Mouse (Mus musculus): ENCODE data around the gene Reps2. TPM values are rescaled to one million over a fixed set of nuclear protein-coding genes. Genes with fewer than 3 reads are reported as not detected.

The Reps2 gene
- polyA plus RNA-seq (2012; fragmentation: generic; extraction: Trizol), result 0.05 TPM
- long read RNA-seq, experiment 1, result 0 reads
- long read RNA-seq, experiment 2, result 0 reads

DNA sequence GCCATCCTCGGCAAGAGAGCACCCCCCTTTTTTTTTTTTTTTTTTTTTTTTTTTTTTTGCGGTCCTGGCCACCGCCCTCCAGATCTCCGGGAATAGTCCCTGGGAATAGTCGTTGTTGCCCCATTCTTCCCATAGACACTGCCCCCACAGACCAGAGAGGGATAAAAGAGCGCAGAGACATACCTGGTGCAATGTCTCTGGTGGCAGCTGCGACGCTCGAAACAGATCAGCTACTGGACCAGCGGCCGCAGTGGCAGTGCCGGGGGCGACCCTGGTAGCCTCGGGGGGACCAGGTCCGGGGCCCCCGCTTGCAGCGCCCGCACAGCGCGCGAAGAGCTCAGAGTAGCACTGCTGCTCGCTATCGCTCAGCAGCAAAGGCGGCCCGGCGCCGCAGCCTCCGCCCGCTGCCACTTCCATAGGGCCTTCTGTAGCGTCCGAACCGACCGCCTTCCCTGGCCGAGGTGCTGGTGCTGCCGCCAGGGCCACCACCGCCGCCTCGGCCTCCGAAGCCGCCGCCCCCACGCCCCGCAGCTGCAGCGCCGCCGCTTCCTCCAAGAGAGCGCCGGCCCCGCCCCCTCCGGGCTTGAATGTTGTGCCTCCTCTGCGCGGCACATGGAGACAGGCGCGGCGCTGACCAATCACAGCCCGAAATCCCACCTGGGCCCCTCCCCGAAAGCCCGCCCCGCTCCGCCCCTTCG is at the start of gene Reps2:
TSS of gene Reps2 (minus strand) at position 559 of the 698 bp plus-strand sequence.
- H3K79me2 ChIP-seq (ENCODE audit: control insufficient read depth, insufficient read depth), result no peaks in the 10 kb centered on the region
- no peak within 1 kb of the TSS for H3K4me3 ChIP-seq (ENCODE audit: insufficient read depth, poor library complexity, severe bottlenecking)
- H3K79me3 ChIP-seq (ENCODE audit: low read depth), result no peaks in the 10 kb centered on the region
- no peak within 1 kb of the TSS for H3ac ChIP-seq (ENCODE audit: control insufficient read depth, insufficient read length, low read depth)
- no peaks in the 10 kb centered on the region for H3K27me3 ChIP-seq (ENCODE audit: control insufficient read depth, insufficient read depth, insufficient read length)
- TF ChIP-seq FOSL1 (IDR thresholded peaks at IDR 0.05; ENCODE audit: insufficient read depth, low read length, poor library complexity, severe bottlenecking) (no peak), MAX (IDR thresholded peaks at IDR 0.05) (no peak), MYOG (IDR thresholded peaks at IDR 0.05; ENCODE audit: control insufficient read depth, extremely low read depth, insufficient read length) (no peak), CEBPB (IDR thresholded peaks at IDR 0.05; ENCODE audit: low read depth) (no peak), USF1 (IDR thresholded peaks at IDR 0.05; ENCODE audit: low read depth) (no peak), MYOD1 (IDR thresholded peaks at IDR 0.05; ENCODE audit: control insufficient read depth, insufficient read length, low read depth) (no peak), CTCF (IDR thresholded peaks at IDR 0.05; ENCODE audit: control insufficient read depth, insufficient read depth, insufficient read length) (no peak)
- no peaks in the 10 kb centered on the region for H3K36me3 ChIP-seq (ENCODE audit: control insufficient read depth, insufficient read depth)

DNA sequence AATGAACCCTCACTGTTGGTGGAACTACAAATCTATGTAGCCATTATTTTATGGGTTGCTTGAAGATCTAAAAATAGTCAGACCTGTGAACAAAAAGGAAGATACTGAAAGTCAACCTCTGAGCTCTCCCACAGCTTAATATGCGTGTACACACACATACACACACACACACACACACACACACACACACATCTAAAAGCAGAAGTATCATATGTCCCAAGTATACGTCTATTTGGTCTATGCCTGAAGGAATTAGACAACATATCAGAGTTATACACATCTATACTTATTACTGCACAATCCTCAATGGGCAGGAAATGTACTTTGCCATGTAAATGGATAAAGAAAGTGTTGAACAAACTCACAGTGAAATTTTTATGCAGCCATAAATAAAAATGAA is 47.8 kb upstream of the Reps2 start:
- no peaks in the 10 kb centered on the region for H3K79me2 ChIP-seq (ENCODE audit: control insufficient read depth, insufficient read depth)
- no peak for TF ChIP-seq MYOD1 (IDR thresholded peaks at IDR 0.05; ENCODE audit: control insufficient read depth, insufficient read length, low read depth)
- no peak for TF ChIP-seq MYOG (IDR thresholded peaks at IDR 0.05; ENCODE audit: control insufficient read depth, extremely low read depth, insufficient read length)
- no peak for TF ChIP-seq CEBPB (IDR thresholded peaks at IDR 0.05; ENCODE audit: low read depth)
- no peak for TF ChIP-seq FOSL1 (IDR thresholded peaks at IDR 0.05; ENCODE audit: insufficient read depth, low read length, poor library complexity, severe bottlenecking)
- TF ChIP-seq MAX (IDR thresholded peaks at IDR 0.05), result no peak
- no peak for TF ChIP-seq USF1 (IDR thresholded peaks at IDR 0.05; ENCODE audit: low read depth)
- no peak for TF ChIP-seq CTCF (IDR thresholded peaks at IDR 0.05; ENCODE audit: control insufficient read depth, insufficient read depth, insufficient read length)
- no peak overlapping the region for H3ac ChIP-seq (ENCODE audit: control insufficient read depth, insufficient read length, low read depth)
- no peaks in the 10 kb centered on the region for H3K79me3 ChIP-seq (ENCODE audit: low read depth)
- H3K36me3 ChIP-seq (ENCODE audit: control insufficient read depth, insufficient read depth), result no peaks in the 10 kb centered on the region
- no peaks in the 10 kb centered on the region for H3K27me3 ChIP-seq (ENCODE audit: control insufficient read depth, insufficient read depth, insufficient read length)
- H3K4me3 ChIP-seq (ENCODE audit: insufficient read depth, poor library complexity, severe bottlenecking), result no peak overlapping the region

DNA sequence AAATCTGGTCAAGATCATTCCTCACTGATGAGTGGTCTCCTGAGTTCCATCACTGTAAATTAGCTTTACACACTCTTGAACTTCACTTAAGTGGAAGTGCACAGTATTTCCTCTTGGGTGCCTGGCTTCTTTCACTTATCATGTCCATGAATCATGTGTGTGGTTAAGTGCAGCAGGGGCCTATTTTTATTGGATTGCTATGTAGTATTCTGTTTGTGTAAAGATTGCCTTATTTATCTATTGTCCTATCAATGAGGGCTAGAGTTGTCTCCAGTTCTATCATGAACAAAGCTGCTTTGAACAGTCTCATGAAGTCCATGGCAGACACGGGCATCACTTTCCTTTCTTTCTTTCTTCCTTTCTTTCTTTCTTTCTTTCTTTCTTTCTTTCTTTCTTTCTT is 41.9 kb upstream of the Reps2 start:
- TF ChIP-seq FOSL1 (IDR thresholded peaks at IDR 0.05; ENCODE audit: insufficient read depth, low read length, poor library complexity, severe bottlenecking) (no peak), USF1 (IDR thresholded peaks at IDR 0.05; ENCODE audit: low read depth) (no peak), MAX (IDR thresholded peaks at IDR 0.05) (no peak), MYOD1 (IDR thresholded peaks at IDR 0.05; ENCODE audit: control insufficient read depth, insufficient read length, low read depth) (no peak), CEBPB (IDR thresholded peaks at IDR 0.05; ENCODE audit: low read depth) (no peak), MYOG (IDR thresholded peaks at IDR 0.05; ENCODE audit: control insufficient read depth, extremely low read depth, insufficient read length) (no peak), CTCF (IDR thresholded peaks at IDR 0.05; ENCODE audit: control insufficient read depth, insufficient read depth, insufficient read length) (no peak)
- H3K27me3 ChIP-seq (ENCODE audit: control insufficient read depth, insufficient read depth, insufficient read length), result no peaks in the 10 kb centered on the region
- no peak overlapping the region for H3ac ChIP-seq (ENCODE audit: control insufficient read depth, insufficient read length, low read depth)
- H3K79me2 ChIP-seq (ENCODE audit: control insufficient read depth, insufficient read depth), result no peaks in the 10 kb centered on the region
- no peaks in the 10 kb centered on the region for H3K79me3 ChIP-seq (ENCODE audit: low read depth)
- no peak overlapping the region for H3K4me3 ChIP-seq (ENCODE audit: insufficient read depth, poor library complexity, severe bottlenecking)
- H3K36me3 ChIP-seq (ENCODE audit: control insufficient read depth, insufficient read depth), result no peaks in the 10 kb centered on the region

DNA sequence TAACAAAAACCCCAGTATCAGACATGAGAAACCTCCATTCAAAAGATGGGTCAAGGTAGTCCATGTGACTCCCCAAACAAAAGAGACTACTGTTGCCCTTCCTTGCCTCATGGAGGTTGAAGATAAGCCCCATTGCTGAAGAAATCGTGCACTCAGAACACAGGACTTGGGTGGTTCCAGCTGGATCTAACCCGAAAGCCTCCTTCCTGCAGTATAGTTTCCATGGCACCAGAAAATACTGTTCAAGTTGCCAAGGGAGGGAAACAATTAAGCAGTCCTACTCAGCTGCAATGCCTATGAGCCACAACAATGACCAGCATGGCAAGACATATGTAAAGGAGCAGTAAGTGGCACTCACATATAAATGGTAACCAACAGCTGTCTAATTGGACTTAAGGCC is 36.1 kb upstream of the Reps2 start:
- no peak overlapping the region for H3ac ChIP-seq (ENCODE audit: control insufficient read depth, insufficient read length, low read depth)
- H3K4me3 ChIP-seq (ENCODE audit: insufficient read depth, poor library complexity, severe bottlenecking), result no peak overlapping the region
- no peaks in the 10 kb centered on the region for H3K27me3 ChIP-seq (ENCODE audit: control insufficient read depth, insufficient read depth, insufficient read length)
- TF ChIP-seq MAX (IDR thresholded peaks at IDR 0.05) (no peak), USF1 (IDR thresholded peaks at IDR 0.05; ENCODE audit: low read depth) (no peak), CTCF (IDR thresholded peaks at IDR 0.05; ENCODE audit: control insufficient read depth, insufficient read depth, insufficient read length) (no peak), MYOD1 (IDR thresholded peaks at IDR 0.05; ENCODE audit: control insufficient read depth, insufficient read length, low read depth) (no peak), FOSL1 (IDR thresholded peaks at IDR 0.05; ENCODE audit: insufficient read depth, low read length, poor library complexity, severe bottlenecking) (no peak), MYOG (IDR thresholded peaks at IDR 0.05; ENCODE audit: control insufficient read depth, extremely low read depth, insufficient read length) (no peak), CEBPB (IDR thresholded peaks at IDR 0.05; ENCODE audit: low read depth) (no peak)
- H3K36me3 ChIP-seq (ENCODE audit: control insufficient read depth, insufficient read depth), result no peaks in the 10 kb centered on the region
- no peaks in the 10 kb centered on the region for H3K79me2 ChIP-seq (ENCODE audit: control insufficient read depth, insufficient read depth)
- no peaks in the 10 kb centered on the region for H3K79me3 ChIP-seq (ENCODE audit: low read depth)

DNA sequence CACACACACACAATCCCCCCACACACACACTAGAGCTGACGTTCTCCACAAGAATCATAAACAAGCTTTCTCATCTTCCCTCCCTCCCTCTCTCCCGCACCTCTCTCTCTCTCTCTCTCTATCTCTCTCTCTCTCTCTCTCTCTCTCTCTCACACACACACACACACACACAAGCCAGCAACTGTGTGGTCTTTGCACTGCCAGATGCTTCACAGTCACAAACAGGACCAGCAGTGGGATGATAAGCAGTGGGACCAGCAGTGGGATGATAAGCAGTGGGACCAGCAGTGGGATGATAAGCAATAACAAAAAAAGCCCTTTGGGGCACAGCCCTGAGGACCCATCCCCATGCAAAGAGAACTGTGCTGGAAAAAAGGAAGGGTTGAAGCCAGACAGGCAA is 35.4 kb upstream of the Reps2 start:
- no peak for TF ChIP-seq MYOD1 (IDR thresholded peaks at IDR 0.05; ENCODE audit: control insufficient read depth, insufficient read length, low read depth)
- no peak for TF ChIP-seq USF1 (IDR thresholded peaks at IDR 0.05; ENCODE audit: low read depth)
- TF ChIP-seq CTCF (IDR thresholded peaks at IDR 0.05; ENCODE audit: control insufficient read depth, insufficient read depth, insufficient read length), result no peak
- no peak for TF ChIP-seq MAX (IDR thresholded peaks at IDR 0.05)
- no peak for TF ChIP-seq FOSL1 (IDR thresholded peaks at IDR 0.05; ENCODE audit: insufficient read depth, low read length, poor library complexity, severe bottlenecking)
- no peak for TF ChIP-seq MYOG (IDR thresholded peaks at IDR 0.05; ENCODE audit: control insufficient read depth, extremely low read depth, insufficient read length)
- TF ChIP-seq CEBPB (IDR thresholded peaks at IDR 0.05; ENCODE audit: low read depth), result no peak
- no peaks in the 10 kb centered on the region for H3K27me3 ChIP-seq (ENCODE audit: control insufficient read depth, insufficient read depth, insufficient read length)
- no peaks in the 10 kb centered on the region for H3K79me3 ChIP-seq (ENCODE audit: low read depth)
- H3K79me2 ChIP-seq (ENCODE audit: control insufficient read depth, insufficient read depth), result no peaks in the 10 kb centered on the region
- H3ac ChIP-seq (ENCODE audit: control insufficient read depth, insufficient read length, low read depth), result no peak overlapping the region
- H3K4me3 ChIP-seq (ENCODE audit: insufficient read depth, poor library complexity, severe bottlenecking), result no peak overlapping the region
- no peaks in the 10 kb centered on the region for H3K36me3 ChIP-seq (ENCODE audit: control insufficient read depth, insufficient read depth)

All from C2C12 (cell line).